Mouse (Mus musculus) cerebellum, adult 2 months (tissue): ENCODE results near the gene Nrarp.

Experiments used
- CTCF ChIP-seq: fragments of 200-500 bp; IDR thresholded peaks from 2 replicates; pipeline ENCODE4 v1.5.1; 2011; ENCODE audit warnings: low read depth, mild to moderate bottlenecking, control low read depth, low read length, moderate library complexity, borderline replicate concordance; ENCODE audit not compliant: insufficient read depth
- POLR2A ChIP-seq: fragments of 200-500 bp; IDR thresholded peaks from 2 replicates; pipeline ENCODE4 v1.6.1; 2011; ENCODE audit warnings: low read length, control low read depth, borderline replicate concordance; ENCODE audit not compliant: insufficient read depth

DNA sequence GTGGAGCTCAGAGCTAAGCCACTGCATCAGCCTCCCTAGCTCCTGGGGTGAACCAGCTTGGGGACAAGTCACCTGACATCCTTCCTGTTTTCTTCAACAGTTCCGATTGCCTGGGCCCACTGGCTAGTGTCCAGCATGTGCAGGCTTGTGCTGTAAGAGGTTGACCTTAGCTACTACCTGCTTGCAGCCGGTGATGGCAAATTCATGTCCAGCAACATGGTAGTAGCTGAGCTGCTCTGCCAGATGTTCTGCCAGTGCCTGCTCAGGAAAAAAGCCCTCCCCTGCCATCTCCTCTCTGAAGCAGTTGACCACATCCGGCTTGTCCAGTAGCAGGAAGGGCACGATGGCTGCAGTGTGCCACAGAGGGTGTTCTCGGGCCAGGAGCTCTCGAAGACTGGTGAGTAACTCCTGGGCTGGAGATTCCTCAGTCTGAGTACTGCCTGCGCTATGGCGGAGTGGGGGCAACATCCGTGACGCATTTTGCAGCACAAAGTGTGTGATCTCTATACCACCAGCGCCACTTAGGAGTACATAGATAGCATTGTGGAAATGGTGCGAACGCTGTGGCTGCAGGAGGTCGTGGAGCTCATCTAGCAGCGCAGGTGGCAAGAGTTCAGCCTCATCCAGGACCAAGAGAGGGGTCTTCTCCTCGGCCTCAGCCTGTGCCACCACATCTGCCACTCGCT, 14.1 kb downstream of the Nrarp start:
- TF ChIP-seq CTCF, result no peak
- no peak for TF ChIP-seq POLR2A
